Mouse (Mus musculus) hindbrain, embryonic 13.5 days (tissue): ENCODE data around the gene Lrp6. TPM values are rescaled to one million over a fixed set of nuclear protein-coding genes. Genes with fewer than 3 reads are reported as not detected.

Source experiments
- ATAC-seq: fragments of 200-750 bp; cut with Nextera tagmentation; 2 replicates; pipeline ENCODE4 v1.8.0; 2017; ENCODE audit warnings: moderate TSS enrichment; ENCODE audit not compliant: low FRiP score
- H3K27ac ChIP-seq: fragments of 300-500 bp; sonication (generic); 2 replicates; pipeline ENCODE4 v1.5.1; 2015; ENCODE audit warnings: inconsistent platforms, mild to moderate bottlenecking, moderate library complexity
- H3K27me3 ChIP-seq: fragments of 300-500 bp; sonication (generic); 2 replicates; pipeline ENCODE4 v1.6.1; 2015; ENCODE audit warnings: mild to moderate bottlenecking, inconsistent platforms
- H3K36me3 ChIP-seq: fragments of 300-500 bp; sonication (generic); 2 replicates; pipeline ENCODE4 v1.6.1; 2015; ENCODE audit warnings: mild to moderate bottlenecking, inconsistent platforms
- H3K4me1 ChIP-seq: fragments of 300-500 bp; sonication (generic); replicated peaks from 2 replicates; pipeline ENCODE4 v1.6.1; 2015; ENCODE audit warnings: inconsistent platforms
- H3K4me2 ChIP-seq: fragments of 300-500 bp; sonication (generic); 2 replicates; pipeline ENCODE4 v1.6.1; 2015; ENCODE audit warnings: inconsistent platforms, mild to moderate bottlenecking, moderate library complexity
- H3K4me3 ChIP-seq: fragments of 300-500 bp; sonication (generic); 2 replicates; pipeline ENCODE4 v1.5.1; 2015; ENCODE audit warnings: mild to moderate bottlenecking, inconsistent platforms
- H3K9ac ChIP-seq: fragments of 300-500 bp; sonication (generic); 2 replicates; pipeline ENCODE4 v1.6.1; 2015; ENCODE audit warnings: mild to moderate bottlenecking, inconsistent platforms
- H3K9me3 ChIP-seq: fragments of 300-500 bp; sonication (generic); 2 replicates; pipeline ENCODE4 v1.6.1; 2016; ENCODE audit warnings: inconsistent platforms
- WGBS: fragments of 180-500 bp; shearing (Covaris S2); methylation state at CpG from one replicate; pipeline ENCODE4 v1.1.7; 2015; 5-methylcytosine and 5-hydroxymethylcytosine counted together
- polyA plus RNA-seq: library from polyadenylated mRNA; unstranded; fragments of >200 nt; fragmentation: Nextera tagmentation; extraction: Ambion mirVana; gene quantifications from 2 replicates; pipeline ENCODE4 v1.2.1, GENCODE M21; 2015

Lrp6 gene
- polyA plus RNA-seq, 1 experiment from 2014 or later = 22.3 TPM

GRCm38 (mm10) chr6:134420375-134420774 lies 146.4 kb downstream of the Lrp6 start:
- ATAC-seq = no peak
- WGBS = 90% methylated on average over 8 of the region's 8 CpGs
- Histone ChIP-seq H3K4me2 (no peak overlapping the region), H3K9ac (no peak overlapping the region), H3K36me3 (no peaks in the 10 kb centered on the region), H3K4me3 (no peak overlapping the region), H3K4me1 (no peaks in the 10 kb centered on the region; the same call in 1 of the 2 replicates), H3K27me3 (no peaks in the 10 kb centered on the region), H3K27ac (no peak overlapping the region), H3K9me3 (no peaks in the 10 kb centered on the region)

GRCm38 (mm10) chr6:134417886-134418285 lies 148.9 kb downstream of the Lrp6 start:
- H3K4me3 ChIP-seq = no peak overlapping the region
- WGBS = 74% methylated on average over 3 of the region's 3 CpGs
- no peak for ATAC-seq

GRCm38 (mm10) chr6:134416556-134417105 lies 150.1 kb downstream of the Lrp6 start:
- ATAC-seq = no peak
- H3K4me2 ChIP-seq = no peak overlapping the region
- 60% methylated on average over 3 of the region's 3 CpGs for WGBS
- no peaks in the 10 kb centered on the region for H3K9me3 ChIP-seq
- H3K9ac ChIP-seq = no peak overlapping the region
- H3K36me3 ChIP-seq = no peaks in the 10 kb centered on the region
- no peaks in the 10 kb centered on the region for H3K27me3 ChIP-seq
- no peak overlapping the region for H3K4me3 ChIP-seq
- no peaks in the 10 kb centered on the region for H3K4me1 ChIP-seq
- H3K27ac ChIP-seq = no peak overlapping the region

More at GRCm38 (mm10) chr6:134417886-134418285, 148.9 kb downstream of the Lrp6 start:
- Histone ChIP-seq H3K4me2 (no peak overlapping the region), H3K27ac (no peak overlapping the region), H3K27me3 (no peaks in the 10 kb centered on the region), H3K9me3 (no peaks in the 10 kb centered on the region), H3K4me1 (no peaks in the 10 kb centered on the region), H3K36me3 (no peaks in the 10 kb centered on the region), H3K9ac (no peak overlapping the region)

GRCm38 (mm10) chr6:134414532-134414883 lies 152.3 kb downstream of the Lrp6 start:
- no peak overlapping the region for H3K27ac ChIP-seq
- ATAC-seq = no peak
- WGBS = 86% methylated on average over 4 of the region's 4 CpGs
- H3K4me2 ChIP-seq = no peak overlapping the region
- no peaks in the 10 kb centered on the region for H3K27me3 ChIP-seq
- no peaks in the 10 kb centered on the region for H3K9me3 ChIP-seq
- no peaks in the 10 kb centered on the region for H3K4me1 ChIP-seq
- no peak overlapping the region for H3K9ac ChIP-seq
- H3K36me3 ChIP-seq = no peaks in the 10 kb centered on the region
- no peak overlapping the region for H3K4me3 ChIP-seq

- no peak overlapping the region for H3K9ac ChIP-seq
- no peaks in the 10 kb centered on the region for H3K36me3 ChIP-seq
- H3K27me3 ChIP-seq = no peaks in the 10 kb centered on the region
- H3K4me1 ChIP-seq = no peaks in the 10 kb centered on the region
- no peak for ATAC-seq
- H3K4me2 ChIP-seq = no peak overlapping the region
- H3K4me3 ChIP-seq = no peak overlapping the region
- no peak overlapping the region for H3K27ac ChIP-seq
- no peaks in the 10 kb centered on the region for H3K9me3 ChIP-seq
- 64% methylated on average over 18 of the region's 18 CpGs for WGBS
Observed at GRCm38 (mm10) chr6:134413706-134414531, 152.8 kb downstream of the Lrp6 start.

GRCm38 (mm10) chr6:134407226-134407625 lies 159.5 kb downstream of the Lrp6 start:
- Histone ChIP-seq H3K9me3 (no peaks in the 10 kb centered on the region), H3K4me1 (no peaks in the 10 kb centered on the region), H3K4me2 (no peak overlapping the region)

GRCm38 (mm10) chr6:134403684-134404070 lies 163.1 kb downstream of the Lrp6 start:
- H3K4me3 ChIP-seq = no peak overlapping the region
- no peaks in the 10 kb centered on the region for H3K4me1 ChIP-seq
- H3K27me3 ChIP-seq = no peaks in the 10 kb centered on the region
- WGBS = 84% methylated on average over 9 of the region's 9 CpGs
- no peaks in the 10 kb centered on the region for H3K36me3 ChIP-seq
- H3K9me3 ChIP-seq = no peaks in the 10 kb centered on the region
- H3K4me2 ChIP-seq = no peak overlapping the region
- H3K27ac ChIP-seq = no peak overlapping the region
- no peak for ATAC-seq
- H3K9ac ChIP-seq = no peak overlapping the region

More at GRCm38 (mm10) chr6:134407226-134407625, 159.5 kb downstream of the Lrp6 start:
- WGBS = 71% methylated on average over 5 of the region's 5 CpGs
- ATAC-seq = no peak
- Histone ChIP-seq H3K27me3 (no peaks in the 10 kb centered on the region), H3K4me3 (no peak overlapping the region), H3K27ac (no peak overlapping the region), H3K9ac (no peak overlapping the region), H3K36me3 (no peaks in the 10 kb centered on the region)

GRCm38 (mm10) chr6:134402914-134403683 lies 163.7 kb downstream of the Lrp6 start:
- H3K27me3 ChIP-seq = no peaks in the 10 kb centered on the region
- WGBS = 47% methylated on average over 16 of the region's 16 CpGs
- no peak overlapping the region for H3K27ac ChIP-seq
- H3K4me1 ChIP-seq = no peaks in the 10 kb centered on the region
- H3K4me2 ChIP-seq = no peak overlapping the region
- H3K9ac ChIP-seq = no peak overlapping the region
- no peaks in the 10 kb centered on the region for H3K9me3 ChIP-seq
- H3K4me3 ChIP-seq = no peak overlapping the region
- no peak for ATAC-seq
- no peaks in the 10 kb centered on the region for H3K36me3 ChIP-seq

Other genes starting within 250 kb of the Lrp6 start
- gene Bcl2l14, start 170.6 kb downstream of the Lrp6 start, polyA plus RNA-seq = 0.08 TPM in 1 of 2 replicates, not detected in the other
- gene Mansc1, start 65.5 kb upstream of the Lrp6 start, polyA plus RNA-seq = 0.95 and 1.4 TPM in 2 replicates
- 48.2 and 48.7 TPM in 2 replicates for gene Borcs5, start 72.5 kb upstream of the Lrp6 start, polyA plus RNA-seq
- gene Dusp16, start 225.7 kb upstream of the Lrp6 start, polyA plus RNA-seq = 5.5 and 5.7 TPM in 2 replicates